Mouse (Mus musculus) common myeloid progenitor, adult 5-6 weeks (primary cell): ENCODE results near the gene Gm20716. TPM values are rescaled to one million over a fixed set of nuclear protein-coding genes. Genes with fewer than 3 reads are reported as not detected.
"Not testable (repeated sequence)": the region's sequence is repeated elsewhere in the genome, so short reads cannot be mapped to it uniquely, and the experiment has no call there.

ENCODE experiments used
- ATAC-seq: replicated peaks from 2 replicates; pipeline ENCODE4 v1.8.0; 2016; ENCODE audit warnings: low read depth, mild to moderate bottlenecking, moderate TSS enrichment, inconsistent platforms; ENCODE audit not compliant: poor library complexity, severe bottlenecking
- total RNA-seq: library from RNA; stranded (forward); fragments of 200-1000, 187-1606 nt; gene quantifications from 2 replicates; pipeline ENCODE4 v1.2.3, GENCODE M21; 2017

Gene Gm20716
- total RNA-seq, 1 experiment from 2014 or later: 68.7 TPM

DNA sequence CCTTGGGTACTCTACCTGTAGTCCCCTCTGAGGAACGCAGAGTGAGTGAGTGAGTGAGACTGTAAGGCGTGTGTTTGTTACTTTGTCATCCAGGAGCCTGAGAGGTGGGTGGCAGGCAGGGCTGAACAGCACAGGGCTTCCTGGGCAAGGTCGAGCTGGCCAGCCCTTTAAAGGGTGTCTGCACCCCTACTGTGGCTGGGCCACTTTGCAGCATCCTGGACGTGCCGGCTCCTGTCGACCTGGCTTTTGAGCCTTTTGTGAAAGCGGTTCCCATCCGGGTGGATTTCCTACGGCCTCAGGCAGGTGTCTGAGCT, 60.4 kb downstream of the Gm20716 start:
- peak; percentile 17; the same call in 1 of the 2 replicates for ATAC-seq

DNA sequence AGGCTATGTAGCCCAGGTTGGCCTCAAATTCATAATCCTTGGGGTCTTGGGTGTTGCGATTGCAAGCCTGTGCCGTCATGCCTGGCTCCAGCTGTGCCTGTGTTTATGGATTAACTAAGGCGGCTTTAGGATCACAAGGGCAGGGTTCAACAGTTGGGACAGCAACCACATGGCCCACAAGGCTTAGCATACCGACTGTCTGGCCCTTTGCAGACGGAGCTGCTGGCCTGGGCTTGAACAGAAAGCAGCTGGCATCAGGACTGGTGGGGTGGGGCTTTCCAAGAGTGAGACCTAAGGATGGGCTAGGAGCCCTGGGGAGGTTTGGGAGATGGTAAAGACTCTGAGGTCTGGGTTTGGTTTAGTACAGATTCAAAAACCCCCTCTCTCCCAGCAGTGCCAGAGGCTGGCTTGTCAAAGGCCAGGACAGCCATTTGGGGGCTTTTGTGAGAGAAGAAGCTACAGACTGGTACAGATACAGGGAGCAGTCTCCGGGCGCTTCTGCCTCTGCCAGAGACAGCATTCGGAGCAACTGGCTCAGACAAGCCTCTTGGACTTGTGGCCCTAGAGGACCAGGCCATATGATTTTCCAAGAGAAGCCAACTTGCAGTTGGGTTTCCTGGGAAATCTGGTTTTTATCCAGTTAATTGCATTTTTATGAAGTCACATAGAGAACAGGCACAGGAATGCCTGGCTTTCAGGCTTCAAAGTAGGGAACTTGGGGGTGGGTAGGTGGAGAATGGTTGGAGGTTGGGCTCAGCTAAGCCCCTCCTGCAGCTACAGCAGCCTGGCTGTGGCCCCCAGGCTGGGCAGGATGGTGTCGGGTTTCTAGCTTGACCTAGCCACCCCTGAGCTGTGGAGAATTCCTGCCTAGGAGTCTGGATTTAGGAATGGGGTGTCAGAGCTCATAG, 61.0 kb downstream of the Gm20716 start:
- ATAC-seq: no peak

DNA sequence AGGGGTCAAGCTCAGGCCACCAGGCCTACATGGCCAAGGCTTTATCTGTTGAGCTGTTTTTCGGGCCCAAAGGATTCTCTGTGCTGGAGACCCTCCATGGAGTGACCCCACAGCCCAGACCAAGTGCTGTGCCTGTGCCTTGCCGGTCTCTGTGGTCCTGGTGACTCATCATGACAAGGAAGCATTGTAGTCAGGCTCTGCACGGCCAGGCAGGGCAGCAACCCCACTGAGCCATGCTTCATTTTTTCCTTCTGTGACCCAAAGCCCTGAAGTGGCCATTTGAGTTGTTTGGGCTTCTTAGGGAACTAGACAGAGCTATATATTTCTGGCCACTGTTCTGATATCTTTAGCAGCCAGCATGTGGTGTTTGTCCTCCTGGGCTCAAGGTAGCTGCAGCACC, 62.4 kb downstream of the Gm20716 start:
- no peak for ATAC-seq

DNA sequence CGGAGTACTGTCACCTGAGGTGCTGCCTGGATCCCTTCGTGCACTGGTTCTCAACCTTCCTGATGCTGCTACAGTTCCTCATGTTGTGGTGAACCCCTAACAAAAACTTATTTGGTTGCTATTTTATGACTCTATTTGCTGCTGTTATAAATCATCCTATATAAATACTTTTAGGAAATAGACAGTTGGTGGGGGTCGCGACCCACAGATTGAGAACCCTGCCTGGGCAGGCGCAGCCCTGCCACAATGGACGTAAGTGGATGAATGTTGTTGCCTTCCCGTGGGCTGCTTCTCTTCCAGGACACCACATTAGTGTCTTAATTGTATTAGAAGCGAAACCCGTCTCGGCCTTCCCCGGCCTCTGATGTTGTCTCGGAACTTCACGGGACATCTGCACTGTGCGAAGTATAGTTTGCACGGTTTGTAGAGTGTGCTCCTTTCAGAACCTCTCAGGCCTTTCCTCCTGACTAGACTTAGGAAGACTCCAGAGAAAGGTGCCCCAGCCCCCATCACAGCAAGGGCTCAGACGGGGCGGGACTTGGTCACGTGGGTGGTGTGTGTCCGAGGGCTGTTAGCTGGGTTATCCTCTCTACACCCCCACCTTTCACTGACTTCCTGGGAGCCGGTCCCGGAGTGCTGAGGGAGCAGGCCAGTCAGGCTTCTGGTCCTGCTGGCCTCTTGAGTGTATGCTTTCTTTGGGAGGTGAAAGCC, 63.3 kb downstream of the Gm20716 start:
- no peak for ATAC-seq

DNA sequence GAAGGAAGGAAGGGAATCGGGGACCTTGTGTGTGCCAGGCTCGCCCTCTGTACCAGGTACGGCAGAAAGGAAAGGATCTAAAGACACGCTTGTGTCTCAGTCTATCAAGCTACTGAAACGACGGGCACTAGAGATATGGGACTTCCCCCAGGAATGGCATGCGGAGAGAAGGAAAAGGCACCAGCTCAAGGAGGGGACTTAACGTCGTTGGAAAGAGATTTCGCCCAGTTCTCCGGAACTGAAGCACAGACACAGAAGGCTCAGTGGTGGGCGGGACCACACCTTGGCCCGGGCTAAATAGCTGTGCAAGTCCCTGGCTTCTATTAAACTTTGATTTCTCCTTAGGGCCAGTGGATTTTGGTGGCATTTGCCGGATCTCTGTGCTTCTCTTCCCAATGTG, 68.2 kb downstream of the Gm20716 start:
- ATAC-seq: no peak

DNA sequence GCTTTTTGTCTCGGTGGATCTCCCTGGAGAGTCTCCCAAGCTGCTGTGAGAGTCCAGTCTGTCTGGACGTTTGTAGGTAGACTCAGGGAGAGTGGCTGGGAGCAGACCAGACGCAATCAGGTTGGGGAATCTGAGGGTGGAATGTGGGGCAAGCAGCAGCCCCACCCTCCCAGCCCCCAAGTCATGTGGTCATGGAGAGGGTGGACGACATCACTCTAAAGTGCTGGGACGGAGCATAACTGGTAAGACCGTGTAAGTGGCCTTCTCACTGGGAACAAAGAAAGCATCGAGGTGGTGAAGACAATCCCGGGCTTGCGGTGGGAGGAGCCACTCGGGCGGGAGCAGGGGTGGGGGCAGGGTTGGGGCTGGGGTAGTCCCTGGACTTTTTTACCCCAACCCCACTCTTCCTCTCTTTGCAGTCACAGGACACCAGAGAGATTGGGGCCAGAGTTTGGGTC, 68.6 kb downstream of the Gm20716 start:
- ATAC-seq: no peak

DNA sequence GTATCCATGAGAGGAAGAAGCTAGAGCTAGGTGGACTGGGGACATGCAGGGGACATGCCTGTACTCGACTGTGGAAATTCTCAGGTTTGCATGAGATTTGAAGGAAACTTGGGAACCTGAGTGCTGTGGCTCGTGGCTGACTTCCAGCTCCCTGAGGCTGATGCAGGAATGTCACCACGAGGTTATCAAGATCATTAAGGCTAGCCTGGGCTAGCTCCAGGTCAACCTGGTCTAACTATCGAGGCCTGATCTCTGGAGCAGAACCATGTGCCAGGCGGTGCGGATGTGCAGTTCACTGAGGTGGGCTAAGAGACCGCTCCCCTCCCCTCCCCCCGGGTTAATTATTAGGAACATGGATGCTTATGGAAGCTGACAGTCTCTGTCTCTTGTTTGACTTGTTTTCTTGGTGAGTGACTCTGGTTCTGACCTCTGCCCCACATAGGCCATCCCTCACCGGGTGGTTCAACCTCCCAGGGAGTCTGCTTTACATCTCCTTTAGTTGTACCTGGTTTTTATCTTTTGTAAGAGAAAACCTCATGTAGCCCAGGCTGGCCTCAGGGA, 69.7 kb downstream of the Gm20716 start:
- ATAC-seq: no peak

DNA sequence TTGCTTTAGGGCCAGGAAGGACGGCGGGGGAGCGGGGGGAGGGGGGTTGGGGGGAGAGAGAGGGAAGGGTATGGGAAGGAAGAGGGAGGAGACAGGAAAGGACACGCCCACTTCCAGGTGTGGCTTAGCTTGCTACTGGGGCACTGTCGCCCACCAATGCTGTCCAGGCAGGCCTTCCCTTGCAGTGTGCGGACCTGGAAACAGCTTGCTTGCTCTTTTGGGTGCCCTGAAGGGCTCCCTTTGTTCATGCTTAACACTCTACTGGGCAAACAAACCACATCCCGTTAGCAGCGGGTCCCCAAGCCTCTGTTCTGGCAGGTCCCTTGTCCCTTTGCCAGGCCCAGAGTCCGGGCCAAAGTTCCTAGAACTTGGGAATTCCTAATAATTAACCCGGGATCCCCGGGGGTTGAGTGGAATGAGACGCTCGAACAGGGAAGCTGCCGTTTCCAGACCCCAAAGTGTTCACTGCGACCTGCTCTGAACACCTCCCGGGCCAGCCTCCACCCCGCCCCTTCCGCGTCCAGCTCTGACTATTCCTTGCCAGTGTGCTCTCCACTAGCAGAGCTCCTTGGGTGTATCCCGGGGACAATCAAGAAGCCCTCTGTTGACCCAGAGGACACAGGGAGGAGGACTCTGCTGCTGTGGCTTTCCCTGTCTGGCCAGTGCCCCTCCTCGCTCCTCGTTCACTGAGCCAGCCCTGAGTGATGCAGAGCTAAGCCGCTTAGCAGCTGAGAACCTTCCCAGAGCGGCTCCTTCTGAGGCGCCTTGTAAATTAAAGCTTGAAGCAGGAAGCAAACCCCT, 71.1 kb downstream of the Gm20716 start:
- peak; percentile 27; the same call in 1 of the 2 replicates for ATAC-seq

DNA sequence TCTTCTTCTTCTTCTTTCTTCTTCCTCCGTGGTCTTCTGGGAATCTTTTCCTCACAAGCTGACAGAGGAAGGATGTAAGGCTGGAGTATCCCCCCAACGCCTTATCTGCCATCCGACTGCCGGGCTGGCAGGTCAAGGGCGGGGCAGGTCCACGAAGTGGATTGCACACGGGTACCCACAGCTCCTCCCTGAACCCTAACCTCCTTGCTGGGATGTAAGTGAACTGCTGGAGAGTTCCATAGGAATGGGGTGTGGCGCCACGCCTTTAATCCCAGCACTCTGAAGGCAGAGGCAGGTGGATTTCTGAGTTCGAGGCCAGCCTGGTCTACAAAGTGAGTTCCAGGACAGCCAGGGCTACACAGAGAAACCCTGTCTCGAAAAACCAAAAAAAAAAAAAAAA, 72.2 kb downstream of the Gm20716 start:
- not testable (repeated sequence) for ATAC-seq

DNA sequence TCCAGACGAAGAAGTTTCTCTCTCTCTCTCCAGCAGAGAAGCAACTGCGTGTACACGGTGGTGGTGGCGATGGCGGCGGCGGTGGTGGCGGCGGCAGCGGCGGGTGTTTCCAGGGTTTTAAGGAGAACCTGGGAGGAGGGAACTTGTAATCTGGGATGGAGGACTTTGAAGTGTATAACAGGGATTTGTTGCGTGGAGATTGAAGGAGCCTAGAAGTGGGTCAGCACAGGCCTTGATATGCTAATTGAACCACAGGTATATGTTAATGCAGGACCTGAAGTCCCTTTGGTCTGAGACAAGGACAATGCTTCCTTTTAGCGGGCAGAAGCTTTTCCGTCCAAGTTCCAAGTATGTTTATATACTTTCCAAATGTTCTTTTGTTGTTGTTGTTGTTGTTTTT, 73.8 kb downstream of the Gm20716 start:
- ATAC-seq: no peak

DNA sequence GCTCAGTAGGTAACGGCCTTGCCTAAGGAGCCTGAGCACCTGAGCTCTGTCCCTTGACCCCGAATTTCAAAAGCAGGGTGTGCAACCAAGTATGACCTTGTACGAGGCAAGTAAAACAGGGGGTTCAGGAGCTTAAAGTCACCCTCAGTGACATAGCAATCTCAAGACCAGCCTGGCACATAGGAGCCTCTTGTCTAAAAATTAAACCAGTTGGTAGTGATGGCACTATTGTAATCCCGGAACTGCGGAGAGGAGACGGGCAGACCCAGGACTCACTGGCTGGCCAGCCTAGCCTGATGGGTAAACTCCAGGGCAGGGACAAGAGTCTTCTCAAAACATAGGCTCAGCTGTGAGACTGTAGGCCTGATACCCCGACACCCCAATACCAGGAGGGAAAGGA, 74.5 kb downstream of the Gm20716 start:
- no peak for ATAC-seq

DNA sequence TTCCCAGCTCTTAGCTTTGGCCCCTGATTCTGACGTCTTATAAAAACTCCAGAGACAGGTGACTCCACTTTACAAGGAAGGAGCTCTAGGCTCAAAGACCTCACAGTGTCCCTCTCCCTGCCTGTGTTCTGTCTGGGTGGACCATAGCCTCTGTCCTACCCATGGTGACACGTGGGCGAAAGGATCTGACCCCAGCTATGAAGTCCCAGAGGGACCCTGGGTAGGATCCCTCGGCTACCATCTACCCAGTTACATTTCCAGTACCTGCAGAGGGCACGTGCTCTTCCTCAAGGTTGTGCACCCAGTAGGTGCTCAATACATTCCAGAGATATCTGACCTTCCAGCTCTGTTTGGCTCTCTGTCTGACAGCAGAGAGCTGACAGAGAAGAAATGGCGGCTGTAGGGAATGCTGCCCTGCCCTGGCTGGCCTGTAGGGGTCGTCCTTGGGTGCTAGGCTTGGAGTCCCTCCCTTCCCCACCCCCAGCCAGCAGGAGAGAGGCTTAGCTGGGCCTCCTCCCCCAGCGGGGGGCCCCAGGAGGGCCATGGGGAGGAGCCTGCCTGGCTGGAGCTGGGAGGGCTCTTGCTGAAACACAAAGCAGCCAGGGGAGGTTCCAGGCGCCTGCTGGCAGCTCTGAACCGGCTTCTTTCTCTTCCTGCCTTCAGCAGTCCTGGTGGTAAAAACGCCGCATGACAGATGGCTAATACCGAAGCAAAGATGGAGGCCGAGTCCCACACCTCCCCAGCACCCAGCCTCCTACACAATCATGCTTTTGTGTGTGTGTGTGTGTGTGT, 75.9 kb downstream of the Gm20716 start:
- ATAC-seq: peak; percentile 96

DNA sequence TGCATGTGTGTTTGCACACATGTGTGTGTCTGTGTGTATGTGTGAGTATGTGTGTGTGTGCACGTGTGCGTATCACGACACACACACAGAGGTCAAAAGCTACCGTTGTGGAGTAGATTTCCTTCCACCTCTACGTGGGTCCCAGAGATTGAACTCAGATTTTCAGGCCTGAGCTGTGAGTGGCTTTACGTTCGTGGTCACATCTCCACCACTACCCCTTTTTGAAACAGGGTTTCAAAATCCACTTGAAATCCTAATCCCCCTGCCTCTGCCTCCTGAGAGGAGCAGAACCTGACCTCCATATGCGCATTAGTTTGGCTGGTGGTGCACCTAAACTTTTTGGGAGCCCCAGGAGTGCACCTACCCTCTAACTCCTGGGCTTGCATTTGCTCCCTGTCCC, 80.9 kb downstream of the Gm20716 start:
- 0 out of 2 replicates have a peak, but pooled peaks have one; percentile 4 for ATAC-seq

DNA sequence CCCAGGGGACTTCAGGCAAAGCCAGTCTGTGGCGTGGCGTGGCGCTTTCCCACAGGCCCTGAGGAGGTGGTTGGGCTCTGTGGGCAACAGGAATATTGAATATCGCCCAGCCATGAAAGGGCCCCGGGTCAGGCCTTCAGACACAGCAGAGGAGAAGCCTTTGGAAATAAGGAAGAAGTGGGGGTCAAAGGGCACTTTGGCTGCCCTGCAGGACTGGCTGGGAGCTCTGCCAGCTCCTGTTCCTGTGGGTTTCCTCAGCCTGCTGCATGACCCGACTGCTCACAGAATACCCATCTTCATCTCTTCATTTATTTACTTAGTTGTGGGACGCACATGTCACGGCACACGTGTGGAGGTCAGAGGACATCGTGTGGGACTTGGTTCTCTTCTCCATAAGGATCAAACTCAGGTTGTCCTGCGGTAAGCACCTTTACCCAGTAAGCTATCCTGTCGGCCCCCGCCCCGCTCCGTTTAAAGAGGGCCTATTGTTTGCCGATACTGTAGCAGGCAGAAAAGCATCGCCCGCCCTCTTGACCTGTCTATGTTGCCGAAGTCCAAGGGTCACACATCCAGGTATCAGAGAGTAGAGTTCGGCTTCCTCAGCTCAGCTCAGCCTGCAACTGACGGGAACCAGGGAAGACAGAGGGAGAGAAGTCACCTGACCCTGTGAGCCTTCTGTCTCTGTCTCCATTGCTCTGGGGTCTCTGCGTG, 82.3 kb downstream of the Gm20716 start:
- ATAC-seq: no peak

DNA sequence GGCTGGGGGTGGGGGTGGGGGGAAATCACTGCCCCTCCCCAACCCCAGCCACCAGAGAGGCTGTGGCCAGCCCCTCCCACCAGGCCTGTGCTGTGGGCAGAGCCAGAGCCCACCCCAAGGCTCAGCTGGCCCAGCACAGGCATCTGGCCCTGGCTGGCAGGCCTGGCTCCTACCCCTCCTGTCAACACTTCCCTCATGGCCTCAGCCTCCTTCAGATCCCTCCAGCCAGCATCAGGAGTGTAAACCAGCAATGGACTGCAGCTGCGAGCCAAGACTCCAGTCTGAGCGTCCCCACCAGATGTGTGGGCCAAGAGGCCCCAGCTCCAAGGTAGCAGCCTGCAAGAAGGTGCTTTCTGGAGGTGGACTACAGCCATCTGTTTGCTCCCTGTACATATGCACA, 84.7 kb downstream of the Gm20716 start:
- ATAC-seq: no peak

DNA sequence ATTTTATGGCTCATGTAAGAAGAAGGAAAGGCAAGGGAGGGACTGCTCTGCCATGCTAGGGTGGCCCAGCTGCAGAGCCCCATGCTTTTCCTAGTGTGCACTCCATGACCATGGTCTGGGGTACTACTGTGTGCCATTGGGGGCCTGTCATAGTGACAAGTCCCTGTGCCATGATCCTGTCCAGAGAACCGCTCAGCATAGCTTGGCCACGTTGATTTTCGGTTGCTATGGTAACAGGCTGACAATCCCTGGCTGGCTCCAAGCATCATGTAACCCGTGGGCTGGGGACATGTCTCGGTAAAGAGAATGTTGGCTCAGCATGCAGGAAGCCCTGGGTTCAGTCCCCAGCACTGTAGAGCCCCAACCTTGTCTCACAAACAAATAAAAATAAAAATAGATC, 86.4 kb downstream of the Gm20716 start:
- ATAC-seq: no peak

DNA sequence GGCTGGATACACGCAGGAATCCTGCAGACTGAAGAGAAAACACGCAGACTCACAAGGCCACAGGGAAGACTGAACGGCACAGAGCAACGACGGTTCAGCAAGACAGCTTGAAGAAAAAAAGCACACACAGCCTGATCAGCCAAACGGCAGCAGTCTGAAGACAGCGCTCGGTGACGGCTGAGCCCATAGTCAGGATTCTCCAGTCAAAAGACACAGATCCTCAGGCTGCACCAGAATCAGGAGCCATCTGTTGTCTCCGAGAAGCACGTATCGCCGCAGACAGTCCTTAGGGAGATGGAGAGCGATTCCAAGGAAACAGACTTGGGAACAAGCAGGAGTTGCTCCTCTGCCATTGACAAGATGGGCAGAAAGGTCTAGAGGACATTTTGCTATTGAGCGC, 93.0 kb downstream of the Gm20716 start:
- ATAC-seq: no peak
